Mouse (Mus musculus) ovary, postnatal 14 days (tissue): ENCODE data around the gene Cbfa2t2.

Experiments used
- DNase-seq: peaks from one replicate; pipeline ENCODE4 v3.0.0; 2022; ENCODE audit warnings: low spot score

Cbfa2t2 gene

DNA sequence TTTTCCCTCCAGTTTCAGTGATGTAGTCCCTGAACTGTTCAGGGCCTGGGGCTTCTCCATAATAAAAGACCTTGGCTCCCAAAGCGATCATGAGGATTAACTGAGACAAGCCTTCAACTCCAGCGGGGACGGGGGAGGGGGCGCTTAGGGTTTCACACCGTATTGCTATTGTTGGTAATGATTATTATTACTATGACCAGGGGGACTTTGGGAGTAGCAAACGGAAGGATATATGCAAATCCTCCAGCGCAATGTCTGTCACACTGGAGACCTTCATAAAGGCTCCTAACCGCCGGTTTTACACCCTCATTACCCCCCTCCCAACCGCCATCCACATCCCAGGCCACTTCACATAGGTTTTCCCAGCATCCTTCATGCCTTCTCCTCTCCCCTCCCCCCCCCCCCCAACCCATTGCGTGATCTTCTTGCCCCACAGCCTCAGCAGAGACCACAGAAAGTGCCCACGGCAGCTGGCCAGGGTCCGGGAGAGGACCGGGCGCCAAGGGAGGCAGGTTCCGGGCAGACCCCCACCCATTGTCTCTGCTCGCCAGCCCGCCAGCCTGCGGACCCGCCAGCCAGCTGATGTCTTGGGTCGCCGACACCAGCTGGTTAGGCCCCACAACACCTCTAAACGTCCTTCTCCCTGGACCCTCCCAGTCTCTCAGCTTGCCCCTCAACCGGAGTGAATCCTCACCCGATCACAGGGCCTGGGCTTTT lies 9.9 kb upstream of the Cbfa2t2 start:
- no peak for DNase-seq

DNA sequence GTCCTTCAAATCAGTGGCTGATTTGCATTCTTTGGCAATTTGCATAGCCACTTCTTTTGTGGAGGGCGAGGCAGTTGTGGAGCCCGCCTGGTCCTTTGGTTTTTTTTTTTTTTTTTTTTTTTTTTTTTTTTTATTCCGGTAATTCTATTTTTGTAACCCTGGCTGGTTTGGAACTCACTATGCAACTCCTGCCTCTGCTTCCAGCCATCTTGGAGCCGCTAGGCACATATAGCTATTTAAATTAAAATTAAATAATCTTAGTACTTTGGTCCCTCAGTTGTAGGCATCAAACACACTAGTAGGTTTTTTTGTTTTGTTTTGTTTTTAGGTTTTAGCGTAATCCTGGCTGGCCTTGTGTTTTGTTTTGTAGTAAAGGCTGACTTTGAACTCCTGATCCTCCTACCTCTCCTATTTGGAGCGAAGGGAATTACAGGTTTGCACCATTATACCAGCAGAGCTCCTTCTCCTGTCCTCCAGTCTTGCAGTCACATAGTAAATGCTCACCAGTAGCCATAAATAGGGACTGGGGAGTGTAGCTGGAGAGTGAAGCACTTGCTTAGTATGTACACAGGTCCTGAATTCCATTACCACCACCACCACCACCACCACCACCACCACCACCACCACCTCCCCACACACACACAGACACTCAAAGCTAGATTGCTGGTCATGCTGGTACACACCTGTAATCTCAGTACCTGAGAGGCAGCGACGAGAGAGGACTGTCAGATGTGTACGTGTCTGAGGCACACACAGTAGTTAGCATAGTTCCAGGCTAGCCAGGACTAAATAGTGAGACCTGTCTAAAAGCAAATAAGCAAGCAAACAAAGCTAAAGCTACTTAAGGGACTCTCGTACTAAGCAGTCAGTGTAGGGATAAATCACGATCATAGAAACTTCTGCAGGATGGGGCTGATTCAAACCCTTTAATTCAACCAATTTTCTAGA lies 9.1 kb upstream of the Cbfa2t2 start:
- DNase-seq, result no peak

DNA sequence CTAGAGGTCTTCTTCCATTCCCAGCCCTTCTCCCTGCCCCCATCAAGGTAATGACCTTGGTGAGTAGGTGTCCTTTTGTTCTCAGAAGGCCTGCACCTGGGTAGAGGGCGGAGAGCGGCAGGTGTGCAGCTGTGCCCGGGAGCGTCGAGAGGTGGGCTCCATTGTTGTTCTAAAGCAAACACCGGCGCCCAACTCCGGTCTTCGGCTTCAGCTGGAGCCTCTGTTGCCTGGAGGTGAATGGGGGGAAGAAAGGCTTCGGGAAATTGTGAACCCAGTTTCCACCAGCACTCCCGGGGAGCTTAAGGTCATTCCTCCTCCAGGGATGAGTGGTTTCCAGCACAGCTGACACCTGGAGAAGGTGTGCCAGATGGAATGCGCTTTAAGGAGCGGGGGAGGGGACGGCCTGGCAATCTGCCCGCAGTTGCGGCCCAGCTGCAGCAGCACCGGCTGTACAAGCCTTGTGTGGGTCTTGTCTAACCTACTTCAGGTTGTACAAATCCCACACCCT lies 8.4 kb upstream of the Cbfa2t2 start:
- peak; percentile 51 for DNase-seq

DNA sequence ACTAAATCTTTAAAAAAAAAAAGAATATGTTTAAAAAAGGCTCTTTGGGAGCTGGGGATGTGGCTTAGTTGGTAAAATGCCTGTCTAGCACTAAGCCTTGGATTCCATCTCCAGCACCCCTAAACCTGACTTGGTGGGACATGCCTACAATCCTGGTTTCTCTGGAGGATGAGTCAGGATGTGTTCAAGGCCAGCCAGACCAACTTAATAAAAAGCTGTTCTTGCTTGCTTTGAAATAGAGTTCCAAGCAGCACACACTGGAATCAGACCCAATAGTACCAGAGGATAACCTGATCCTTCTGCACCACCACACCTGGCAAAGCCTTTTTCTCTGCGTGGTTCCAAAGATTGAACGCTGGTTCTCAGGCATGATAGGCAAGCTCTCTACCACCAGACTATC lies 5.7 kb upstream of the Cbfa2t2 start:
- no peak for DNase-seq

DNA sequence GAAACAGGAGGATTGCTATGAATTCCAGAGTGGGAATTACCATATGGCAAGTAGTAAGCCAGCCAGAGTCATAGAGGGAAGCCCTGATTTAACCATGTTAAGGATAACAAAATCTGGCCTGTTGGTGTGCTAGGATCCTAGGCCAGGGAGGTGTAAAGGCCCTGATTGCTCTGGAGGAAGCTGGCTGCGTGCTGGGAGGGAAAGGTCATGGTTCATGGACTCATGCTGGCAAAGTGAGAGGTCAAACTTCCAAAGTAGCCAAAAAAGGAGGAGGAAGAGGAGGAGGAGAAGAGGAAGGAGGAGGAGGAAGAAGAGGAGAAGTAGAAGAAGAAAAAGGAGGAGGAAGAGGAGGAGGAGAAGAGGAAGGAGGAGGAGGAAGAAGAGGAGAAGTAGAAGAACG lies 3.6 kb upstream of the Cbfa2t2 start:
- no peak for DNase-seq

DNA sequence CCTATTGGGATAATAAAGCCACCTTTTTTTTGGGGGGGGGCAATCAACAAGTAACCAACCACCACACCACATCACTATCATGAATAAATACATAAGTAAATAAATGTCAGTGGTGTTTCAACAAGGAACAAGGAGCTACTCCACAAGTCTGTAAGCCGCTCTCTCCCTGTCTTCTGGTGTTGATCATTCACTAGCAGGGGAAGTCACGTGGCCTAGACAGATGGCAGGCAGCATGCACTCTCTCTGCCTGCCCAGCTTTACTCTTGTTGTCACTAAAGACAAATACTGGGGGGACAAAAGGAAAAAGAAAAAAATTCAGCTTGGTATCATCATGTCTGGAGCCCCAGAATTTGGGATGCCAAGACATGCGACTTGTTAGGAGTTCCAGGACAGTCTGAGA lies 2.9 kb upstream of the Cbfa2t2 start:
- no peak for DNase-seq

DNA sequence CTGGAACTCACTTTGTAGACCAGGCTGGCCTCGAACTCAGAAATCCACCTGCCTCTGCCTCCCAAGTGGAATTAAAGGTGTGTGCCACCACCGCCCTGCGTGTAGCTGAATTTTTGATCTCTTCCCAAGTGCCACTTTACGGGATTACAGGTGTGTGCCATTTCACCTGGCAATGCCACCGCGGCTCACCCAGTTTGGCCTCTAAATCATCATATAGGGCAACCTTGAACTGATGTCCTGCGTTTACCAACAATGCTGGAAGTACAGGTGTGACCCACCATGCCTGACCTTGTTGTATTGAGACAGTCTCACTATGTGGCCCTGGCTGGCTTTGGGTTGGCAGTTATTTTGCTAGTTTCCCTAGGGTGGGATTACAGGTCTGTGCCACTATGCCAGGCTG lies 1.6 kb upstream of the Cbfa2t2 start:
- DNase-seq, result no peak

DNA sequence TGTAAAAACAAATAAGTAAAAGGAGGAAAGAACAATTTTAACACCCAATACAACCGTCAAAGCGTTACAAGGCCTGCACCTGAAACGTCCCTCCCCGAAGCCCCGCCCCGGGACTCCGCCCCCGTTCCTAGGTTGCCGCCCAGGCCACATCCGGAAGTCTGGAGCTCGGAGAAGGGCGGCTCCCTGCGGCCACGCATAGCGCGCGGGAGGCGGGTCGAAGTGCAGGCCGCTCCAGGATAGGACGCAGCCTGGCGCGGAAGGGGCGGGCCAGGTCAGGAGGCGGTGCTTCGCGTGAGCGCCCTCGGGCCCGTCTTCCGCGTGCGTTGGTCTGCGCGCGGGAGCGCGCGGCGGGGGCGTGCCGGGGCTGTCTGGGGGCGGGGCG lies 214 bp upstream of the Cbfa2t2 start:
- DNase-seq, result peak; percentile 95

DNA sequence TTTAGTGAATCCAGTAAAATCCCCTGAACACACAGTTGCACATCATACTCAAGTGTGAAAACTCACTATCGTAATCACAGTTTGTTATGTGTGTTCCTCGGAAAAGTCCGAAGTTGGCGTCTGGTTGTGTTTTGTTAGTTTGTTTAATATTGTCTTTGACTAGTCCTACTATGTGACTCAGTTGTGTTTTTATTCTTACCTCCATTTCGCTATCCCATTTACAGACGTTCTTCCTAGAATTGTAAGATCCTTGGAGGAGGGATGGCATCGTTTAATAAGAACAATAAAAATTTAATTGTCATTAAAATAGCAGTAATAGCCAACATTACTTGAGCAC lies 878 bp downstream of the Cbfa2t2 start:
- DNase-seq, result no peak

DNA sequence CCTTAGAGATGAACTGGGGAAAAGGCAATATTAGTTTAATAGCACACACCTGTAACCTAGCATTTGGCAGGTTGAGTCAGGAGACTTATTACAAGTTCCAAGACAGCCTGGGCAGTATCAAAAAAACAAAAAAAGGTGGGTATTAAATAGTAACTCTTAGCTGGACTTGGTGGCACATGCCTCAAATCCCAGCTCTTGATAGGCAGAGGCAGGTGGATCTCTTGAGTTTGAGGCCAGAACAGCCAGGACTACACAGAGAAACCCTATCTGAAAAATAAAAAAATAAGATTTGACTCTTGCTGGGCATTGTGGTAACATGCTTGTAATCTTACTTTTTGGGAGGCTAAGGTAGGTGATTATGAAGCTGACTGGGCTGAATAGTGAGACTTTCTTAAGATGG lies 4.2 kb downstream of the Cbfa2t2 start:
- no peak for DNase-seq

DNA sequence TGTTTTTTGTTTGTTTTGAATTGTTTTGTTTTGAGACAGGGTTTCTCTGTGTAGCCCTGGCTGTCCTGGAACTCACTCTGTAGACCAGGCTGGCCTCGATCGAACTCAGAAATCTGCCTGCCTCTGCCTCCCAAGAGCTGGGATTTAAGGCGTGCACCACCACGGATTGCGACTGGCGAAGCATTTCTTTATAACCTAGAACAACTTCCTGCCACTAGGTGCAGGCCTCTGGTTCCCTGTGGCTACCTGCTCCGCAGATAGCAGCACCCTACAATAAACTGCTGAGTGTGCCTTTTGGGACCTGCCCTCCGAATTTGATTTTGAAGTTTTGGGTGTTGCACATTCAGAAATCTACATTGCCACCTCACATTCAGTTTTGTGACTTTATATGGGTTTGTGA lies 11.5 kb downstream of the Cbfa2t2 start:
- no peak for DNase-seq

DNA sequence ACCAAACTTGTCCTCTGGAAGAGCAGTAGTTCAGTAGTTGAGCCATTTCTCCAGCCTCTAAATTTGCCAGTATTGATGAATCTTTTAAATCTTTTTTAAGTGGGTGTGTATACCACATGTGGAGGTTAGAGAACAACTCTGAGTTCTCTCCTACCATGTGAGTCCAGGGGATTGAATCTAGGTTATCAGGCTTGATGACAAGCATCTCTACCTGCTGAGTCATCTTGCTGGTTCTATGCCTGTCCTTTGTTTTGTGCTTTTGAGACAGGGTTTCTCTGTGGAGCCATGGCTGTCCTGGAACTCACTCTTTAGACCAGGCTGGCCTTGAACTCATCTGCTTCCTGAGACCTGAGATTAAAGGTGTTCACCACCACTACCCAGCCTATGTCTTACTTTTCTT lies 12.4 kb downstream of the Cbfa2t2 start:
- DNase-seq, result no peak

DNA sequence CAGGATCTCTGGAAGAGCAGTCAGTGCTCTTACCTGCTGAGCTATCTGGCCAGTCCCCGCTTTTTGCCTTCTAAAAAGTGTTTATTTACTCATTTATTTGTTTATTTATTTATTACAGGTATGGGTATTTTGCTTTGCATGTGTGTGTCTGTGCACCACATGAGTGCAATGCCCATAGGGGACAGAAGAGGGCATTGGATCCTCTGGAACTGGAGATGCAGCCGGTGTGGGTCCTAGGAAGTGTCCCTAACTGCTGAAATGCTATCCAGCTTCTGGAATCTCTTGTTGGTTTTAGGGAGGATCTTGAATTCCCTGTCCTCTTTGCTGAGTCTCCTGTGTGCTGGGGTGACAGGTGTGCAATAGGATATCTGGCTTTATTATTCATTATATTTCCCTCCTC lies 16.7 kb downstream of the Cbfa2t2 start:
- DNase-seq, result no peak

DNA sequence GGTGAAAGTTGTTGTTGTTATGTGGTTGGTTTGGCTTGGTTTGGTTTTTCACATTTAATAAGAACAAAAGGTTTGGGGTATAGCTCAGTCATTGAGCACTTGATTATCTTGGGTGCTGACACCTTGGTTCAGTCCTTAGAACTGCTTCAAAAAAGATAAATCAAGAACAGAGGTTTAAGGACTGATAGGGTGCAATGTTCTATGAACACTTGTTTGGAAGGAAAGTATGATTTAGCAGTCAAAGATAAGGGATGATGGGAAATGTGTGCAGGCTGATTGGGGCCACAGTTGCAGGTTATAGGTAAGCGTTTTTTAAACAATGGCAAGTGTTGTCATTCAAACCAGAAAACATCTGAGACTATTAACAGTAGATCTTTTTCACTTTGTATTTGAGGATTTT lies 17.8 kb downstream of the Cbfa2t2 start:
- no peak for DNase-seq

DNA sequence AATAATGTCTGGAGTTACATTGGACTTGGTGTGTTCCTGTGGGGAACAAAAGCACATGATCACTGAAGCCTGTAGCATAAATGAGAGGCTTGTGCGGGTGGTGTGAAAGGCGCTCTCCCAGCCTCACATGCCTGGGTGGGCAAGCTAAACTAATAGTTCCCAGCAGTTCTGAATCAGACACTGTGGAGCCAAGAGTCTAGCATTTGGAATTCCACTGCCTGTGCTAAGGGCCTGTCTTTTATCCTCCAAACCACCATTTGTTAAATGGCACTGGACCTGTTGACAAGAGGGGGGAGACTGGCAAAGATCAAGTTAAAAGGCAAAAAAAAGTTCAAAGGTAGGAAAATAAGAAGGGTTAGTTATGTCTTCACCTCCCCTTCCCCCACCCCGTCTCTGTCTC lies 18.3 kb downstream of the Cbfa2t2 start:
- no peak for DNase-seq

DNA sequence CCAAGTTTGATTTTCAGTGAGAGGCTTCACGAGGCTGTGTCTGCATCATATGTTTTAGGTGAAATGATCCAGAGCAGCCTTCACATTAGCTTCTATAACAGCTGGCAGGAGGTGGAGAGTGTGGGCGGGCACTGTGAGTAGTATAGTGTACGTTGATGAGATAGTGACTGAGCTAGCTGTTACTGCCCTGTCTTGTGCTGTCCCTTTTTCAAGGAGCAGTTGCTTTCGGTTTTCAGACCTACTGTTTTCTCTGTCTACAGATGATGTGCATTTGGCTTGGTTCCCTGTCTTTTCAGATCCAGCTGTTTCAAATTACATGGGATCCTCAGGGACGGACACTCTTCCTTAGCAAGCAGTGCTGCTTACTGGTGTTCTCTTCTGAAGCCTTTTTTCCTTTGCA lies 19.5 kb downstream of the Cbfa2t2 start:
- peak; percentile 34 for DNase-seq

DNA sequence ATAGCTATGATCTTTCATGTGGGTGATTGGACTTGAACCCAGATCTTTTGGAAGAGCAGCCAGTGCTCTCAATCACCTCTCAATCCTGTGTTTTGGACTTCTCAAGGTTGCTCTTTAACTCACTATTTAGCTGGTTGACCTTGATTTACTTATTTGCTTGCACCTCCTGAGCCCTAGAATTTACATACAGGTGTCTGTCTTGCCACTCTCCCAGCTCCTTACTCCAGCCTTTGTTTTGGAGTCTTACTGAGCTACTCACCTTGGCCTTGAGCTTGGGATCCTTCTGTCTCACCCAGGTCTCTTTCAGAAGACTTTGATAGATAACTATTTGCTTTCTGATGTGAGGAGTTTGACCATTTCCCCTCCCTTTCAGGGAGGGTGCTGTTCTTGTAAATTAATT lies 20.3 kb downstream of the Cbfa2t2 start:
- no peak for DNase-seq

DNA sequence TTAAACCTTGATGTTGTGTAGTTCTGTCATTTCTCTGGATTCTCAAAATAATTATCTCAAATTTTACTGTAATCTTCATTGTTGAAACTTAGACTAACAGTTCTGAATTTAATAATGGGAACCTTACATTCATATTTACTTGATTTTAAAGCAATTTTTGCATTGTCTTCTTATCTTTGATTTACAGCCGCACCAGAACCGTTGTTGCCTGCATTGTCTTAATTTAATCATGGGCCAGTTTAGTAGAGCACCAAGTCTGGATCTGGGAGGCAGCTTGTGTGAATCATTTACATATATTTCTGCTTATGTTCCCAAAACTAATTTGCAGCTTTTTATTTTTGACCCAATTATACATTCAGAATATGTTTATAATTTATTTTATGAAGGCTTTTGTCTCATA lies 23.0 kb downstream of the Cbfa2t2 start:
- no peak for DNase-seq

DNA sequence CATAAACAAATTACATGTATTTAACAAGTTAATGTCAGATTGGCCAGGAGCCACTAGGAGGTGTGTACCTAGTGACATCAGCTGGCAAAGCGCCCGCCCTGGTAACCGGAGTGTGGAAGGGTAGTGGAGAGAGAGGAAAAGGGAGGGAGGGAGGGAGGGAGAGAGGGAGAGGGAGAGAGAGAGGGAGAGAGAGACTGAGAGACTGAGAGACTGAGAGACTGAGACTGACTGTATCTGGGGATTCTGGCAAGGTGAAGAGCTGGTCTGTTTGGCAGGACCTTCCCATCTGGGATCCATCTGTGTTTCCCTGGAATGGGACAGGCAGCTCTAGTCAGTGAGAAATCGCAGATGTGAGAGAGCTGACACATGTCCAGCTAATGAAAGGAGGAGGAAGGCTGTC lies 23.6 kb downstream of the Cbfa2t2 start:
- peak; percentile 30 for DNase-seq

DNA sequence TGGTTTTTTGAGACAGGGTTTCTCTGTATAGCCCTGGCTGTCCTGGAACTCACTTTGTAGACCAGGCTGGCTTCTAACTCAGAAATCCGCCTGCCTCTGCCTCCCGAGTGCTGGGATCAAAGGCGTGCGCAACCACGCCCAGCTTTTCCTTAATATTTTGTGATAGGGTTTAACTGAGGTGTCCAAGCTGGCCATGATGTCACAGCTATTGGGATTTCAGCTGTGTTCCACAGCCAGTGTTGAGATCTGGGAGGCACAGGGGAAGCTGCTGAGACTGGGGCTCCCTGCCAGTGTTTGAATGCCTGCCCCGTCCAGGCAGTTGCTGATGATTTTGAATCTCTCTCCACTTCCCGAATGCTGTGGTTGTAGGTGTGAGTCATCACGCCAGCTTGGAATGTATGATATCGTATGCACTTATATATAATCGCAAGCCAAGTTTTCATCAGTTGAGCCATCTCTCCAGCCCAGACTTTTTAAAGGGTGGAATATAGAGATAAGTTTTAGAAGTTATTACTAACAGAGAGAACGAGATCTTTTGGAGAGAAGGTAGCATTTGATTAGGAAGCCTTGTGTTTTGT lies 27.4 kb downstream of the Cbfa2t2 start:
- no peak for DNase-seq

DNA sequence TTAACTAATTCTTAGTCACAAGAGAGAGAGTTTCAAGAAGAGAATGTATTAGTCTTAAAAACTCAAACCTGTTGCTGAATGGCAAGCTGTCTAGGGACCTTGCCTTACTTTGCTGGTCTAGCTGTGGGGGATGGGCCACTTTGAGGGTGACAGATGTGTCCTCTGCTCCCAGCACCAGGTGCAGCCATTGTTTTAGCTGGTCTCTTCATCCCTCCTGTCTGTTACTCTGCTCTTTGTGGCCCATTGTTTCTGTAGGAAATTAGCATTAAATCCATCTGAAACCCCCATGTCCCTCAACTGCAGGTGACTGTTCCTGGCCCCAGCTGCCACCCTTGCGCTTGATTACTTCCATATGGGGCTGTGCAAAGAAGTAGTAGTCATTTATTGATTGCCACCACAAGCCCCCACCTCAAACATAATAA lies 29.6 kb downstream of the Cbfa2t2 start:
- DNase-seq, result no peak

DNA sequence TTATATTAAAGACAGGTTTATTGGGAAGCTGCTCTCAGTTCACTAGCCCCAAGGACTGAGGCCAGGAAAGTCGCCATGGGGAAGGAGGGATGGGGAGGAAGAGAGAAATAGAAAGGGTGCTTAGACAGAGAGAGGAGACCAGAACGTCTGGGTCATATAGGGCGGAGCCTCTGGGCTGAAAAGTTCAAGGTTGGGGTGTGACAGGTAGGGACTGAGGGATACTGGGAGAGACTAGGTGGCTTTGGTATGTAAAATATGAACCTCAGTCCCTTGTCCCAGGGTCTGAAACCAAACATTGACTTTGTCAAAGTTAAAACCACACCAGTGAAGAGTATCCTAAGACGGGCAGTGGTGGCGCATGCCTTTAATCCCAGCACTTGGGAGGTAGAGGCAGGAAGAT lies 30.9 kb downstream of the Cbfa2t2 start:
- no peak for DNase-seq
